Mouse (Mus musculus) hindbrain, embryonic 12.5 days (tissue): ENCODE measurements around the gene Rab8b. TPM values are rescaled to one million over a fixed set of nuclear protein-coding genes. Genes with fewer than 3 reads are reported as not detected.
"Not testable (repeated sequence)": the region's sequence is repeated elsewhere in the genome, so short reads cannot be mapped to it uniquely, and the experiment has no call there.

Source experiments
- ATAC-seq: fragments of 200-750 bp; cut with Nextera tagmentation; 2 replicates; pipeline ENCODE4 v1.8.0; 2017; ENCODE audit warnings: moderate TSS enrichment; ENCODE audit not compliant: low FRiP score
- H3K27ac ChIP-seq: fragments of 300-500 bp; sonication (generic); 2 replicates; pipeline ENCODE4 v1.5.1; 2016; ENCODE audit warnings: mild to moderate bottlenecking
- H3K27me3 ChIP-seq: fragments of 300-500 bp; sonication (generic); 2 replicates; pipeline ENCODE4 v1.6.1; 2016; ENCODE audit warnings: mild to moderate bottlenecking
- H3K36me3 ChIP-seq: fragments of 300-500 bp; sonication (generic); 2 replicates; pipeline ENCODE4 v1.6.1; 2016; ENCODE audit warnings: mild to moderate bottlenecking
- H3K4me1 ChIP-seq: fragments of 300-500 bp; sonication (generic); 2 replicates; pipeline ENCODE4 v1.6.1; 2016
- H3K4me2 ChIP-seq: fragments of 300-500 bp; sonication (generic); replicated peaks from 2 replicates; pipeline ENCODE4 v1.6.1; 2016; ENCODE audit warnings: mild to moderate bottlenecking
- H3K4me3 ChIP-seq: fragments of 300-500 bp; sonication (generic); 2 replicates; pipeline ENCODE4 v1.5.1; 2016; ENCODE audit warnings: mild to moderate bottlenecking
- H3K9ac ChIP-seq: fragments of 300-500 bp; sonication (generic); 2 replicates; pipeline ENCODE4 v1.6.1; 2016; ENCODE audit warnings: mild to moderate bottlenecking, moderate library complexity
- H3K9me3 ChIP-seq: fragments of 300-500 bp; sonication (generic); replicated peaks from 2 replicates; pipeline ENCODE4 v1.6.1; 2016; ENCODE audit warnings: mild to moderate bottlenecking
- WGBS: fragments of 180-500 bp; shearing (Covaris S2); methylation state at CpG from one replicate; pipeline ENCODE4 v1.1.7; 2016; 5-methylcytosine and 5-hydroxymethylcytosine counted together
- polyA plus RNA-seq: library from polyadenylated mRNA; unstranded; fragments of >200 nt; fragmentation: Nextera tagmentation; extraction: Ambion mirVana; gene quantifications from 2 replicates; pipeline ENCODE4 v1.2.1, GENCODE M21; 2016

Gene Rab8b
- polyA plus RNA-seq, 1 experiment from 2014 or later: 33.9 TPM

DNA sequence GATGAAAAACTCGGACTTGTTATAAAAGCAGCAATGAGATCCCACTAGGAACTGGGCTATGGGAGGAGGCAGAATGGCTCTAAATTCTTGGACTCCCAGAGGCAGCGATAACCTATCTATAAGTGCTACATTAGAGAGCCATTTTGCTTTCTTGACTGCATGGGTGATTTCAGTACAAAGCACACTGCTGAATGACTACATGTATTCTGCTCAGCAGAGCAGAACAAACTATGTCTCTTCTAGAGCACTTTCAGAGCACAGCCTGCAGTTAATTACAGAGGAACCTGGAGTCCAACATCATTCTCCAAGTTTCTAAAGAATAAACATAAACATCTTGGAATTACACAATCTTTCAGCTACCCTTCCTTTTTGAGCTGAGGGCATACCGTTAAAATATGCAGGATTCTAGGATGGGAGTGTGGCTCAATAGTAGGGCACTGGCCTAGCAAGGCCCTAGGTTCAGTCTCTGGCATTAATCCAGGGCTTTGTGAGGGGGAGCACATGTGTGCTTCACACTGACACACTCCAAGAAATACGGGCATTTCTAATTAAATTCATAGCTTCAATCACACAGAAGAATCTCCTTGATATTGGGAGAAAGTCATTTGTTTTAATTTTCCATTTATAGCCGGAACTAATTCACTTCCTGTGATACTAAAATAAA is 58.3 kb downstream of the Rab8b start:
- H3K27ac ChIP-seq: peak overlapping the region; percentile 45; the same call in 1 of the 2 replicates

DNA sequence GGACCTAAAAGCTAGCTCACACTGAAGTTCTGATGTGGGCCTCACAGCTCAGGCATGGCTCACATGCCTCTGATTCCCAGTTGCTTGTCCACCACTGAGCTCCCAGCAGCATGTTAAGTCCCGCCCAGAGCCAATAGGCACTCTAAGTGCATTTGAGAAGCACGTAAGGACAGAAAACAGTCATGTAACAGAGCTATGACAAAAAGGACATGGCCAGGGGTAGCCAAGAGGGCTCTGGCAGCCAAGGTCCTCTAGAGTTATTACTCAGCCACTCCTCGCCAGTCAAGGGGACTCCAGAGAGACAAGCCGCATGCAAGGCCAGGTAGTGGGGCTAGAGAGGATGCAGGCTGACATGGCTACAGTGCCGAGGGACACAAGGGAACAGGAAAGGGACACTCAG is 60.0 kb downstream of the Rab8b start:
- Histone ChIP-seq H3K4me2 (no peak overlapping the region), H3K27me3 (no peaks in the 10 kb centered on the region), H3K9ac (no peak overlapping the region), H3K4me3 (no peak overlapping the region), H3K9me3 (no peaks in the 10 kb centered on the region), H3K4me1 (peaks cover 18% of the 10 kb centered on the region), H3K36me3 (peaks cover 14% of the 10 kb centered on the region; the same call in 1 of the 2 replicates), H3K27ac (no peak overlapping the region)
- no peak for ATAC-seq
- WGBS: 94% methylated on average over 5 of the region's 5 CpGs

More for the DNA sequence above, 58.3 kb downstream of the Rab8b start:
- no peak overlapping the region for H3K4me2 ChIP-seq
- 65% methylated on average over 5 of the region's 5 CpGs for WGBS
- H3K4me3 ChIP-seq: no peak overlapping the region
- no peaks in the 10 kb centered on the region for H3K27me3 ChIP-seq
- no peaks in the 10 kb centered on the region for H3K9me3 ChIP-seq
- peaks cover 18% of the 10 kb centered on the region for H3K4me1 ChIP-seq
- ATAC-seq: no peak
- no peak overlapping the region for H3K9ac ChIP-seq
- peaks cover 14% of the 10 kb centered on the region; the same call in 1 of the 2 replicates for H3K36me3 ChIP-seq

DNA sequence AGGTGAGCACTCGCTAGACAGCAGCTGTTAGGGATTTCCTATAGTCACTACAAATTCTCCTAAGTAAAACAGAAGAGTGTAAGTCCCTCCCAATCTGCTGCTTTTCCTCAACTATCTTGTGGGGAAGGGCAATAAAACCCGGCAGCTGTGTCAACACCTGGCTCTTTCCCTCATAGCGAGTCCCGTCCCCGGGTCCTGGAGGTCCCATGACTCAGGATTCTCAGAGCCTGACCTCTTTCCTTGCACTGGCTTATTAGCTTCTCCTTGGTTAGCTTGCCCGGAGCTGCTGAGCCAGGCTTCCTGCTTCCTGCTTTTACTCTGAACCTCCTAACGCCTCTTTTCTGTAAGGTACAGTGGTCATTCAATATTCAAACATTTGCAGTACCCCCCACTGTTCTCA is 63.6 kb downstream of the Rab8b start:
- WGBS: 67% methylated on average over 7 of the region's 7 CpGs
- Histone ChIP-seq H3K4me1 (peaks cover 4% of the 10 kb centered on the region), H3K4me3 (no peak overlapping the region), H3K27ac (no peak overlapping the region), H3K4me2 (no peak overlapping the region), H3K9ac (no peak overlapping the region), H3K9me3 (no peaks in the 10 kb centered on the region), H3K27me3 (no peaks in the 10 kb centered on the region), H3K36me3 (peaks cover 14% of the 10 kb centered on the region; the same call in 1 of the 2 replicates)
- no peak for ATAC-seq

- H3K27ac ChIP-seq: no peak overlapping the region
- H3K4me2 ChIP-seq: no peak overlapping the region
- H3K9me3 ChIP-seq: no peaks in the 10 kb centered on the region
- WGBS: 36% methylated on average over 6 of the region's 6 CpGs
- no peak overlapping the region for H3K9ac ChIP-seq
- H3K27me3 ChIP-seq: no peaks in the 10 kb centered on the region
- no peak for ATAC-seq
- H3K4me3 ChIP-seq: no peak overlapping the region
- no peaks in the 10 kb centered on the region for H3K4me1 ChIP-seq
- peaks cover 6% of the 10 kb centered on the region for H3K36me3 ChIP-seq
These were observed 66.9 kb downstream of the Rab8b start for GRCm38 (mm10) chr9:66852592-66852991.

DNA sequence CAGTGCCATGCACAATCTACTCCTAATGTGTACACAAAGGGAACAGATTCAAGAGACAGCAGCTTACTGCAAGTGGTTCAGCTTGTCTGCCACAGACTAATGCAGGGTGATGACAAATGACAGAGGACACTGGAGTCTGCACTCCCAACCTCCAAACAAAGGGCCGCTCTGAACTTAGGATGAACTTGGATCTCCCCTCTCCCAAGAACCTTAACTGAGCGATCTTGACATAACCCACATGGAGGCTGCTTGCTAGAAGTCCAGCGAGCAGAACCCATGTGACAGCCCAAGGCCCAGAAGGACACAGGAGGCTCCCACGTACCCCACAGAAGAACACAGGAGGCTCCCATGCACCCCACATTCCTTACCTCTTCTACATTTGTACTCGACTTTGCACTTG is 68.5 kb downstream of the Rab8b start:
- Histone ChIP-seq H3K4me1 (no peaks in the 10 kb centered on the region), H3K27me3 (no peaks in the 10 kb centered on the region), H3K4me2 (no peak overlapping the region), H3K4me3 (no peak overlapping the region), H3K36me3 (peaks cover 15% of the 10 kb centered on the region), H3K27ac (no peak overlapping the region), H3K9me3 (no peaks in the 10 kb centered on the region), H3K9ac (no peak overlapping the region)
- 58% methylated on average over 5 of the region's 5 CpGs for WGBS
- ATAC-seq: no peak

DNA sequence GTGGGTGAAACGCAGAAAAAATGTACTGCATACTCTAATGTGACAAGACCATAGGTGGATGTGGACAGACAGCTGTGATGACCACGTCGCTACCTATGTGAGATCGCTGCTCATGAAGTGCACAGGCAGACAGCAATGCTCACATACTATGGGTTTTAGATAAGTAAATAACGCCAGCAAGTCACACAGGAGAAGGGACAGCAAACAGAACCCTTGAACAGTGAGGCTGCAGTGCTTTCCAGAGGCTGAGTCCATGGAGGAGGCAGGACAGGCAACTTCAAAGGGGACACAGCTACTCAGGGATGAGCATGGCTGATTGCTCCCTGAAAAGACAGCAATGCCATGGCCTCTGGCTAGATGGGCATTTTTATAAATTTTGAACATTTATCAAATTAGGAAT is 72.7 kb downstream of the Rab8b start:
- Histone ChIP-seq H3K4me1 (no peaks in the 10 kb centered on the region), H3K27ac (no peak overlapping the region), H3K9ac (no peak overlapping the region), H3K27me3 (no peaks in the 10 kb centered on the region), H3K9me3 (no peaks in the 10 kb centered on the region), H3K36me3 (peaks cover 15% of the 10 kb centered on the region), H3K4me3 (no peak overlapping the region), H3K4me2 (no peak overlapping the region)
- 94% methylated on average over 5 of the region's 5 CpGs for WGBS
- ATAC-seq: no peak

GRCm38 (mm10) chr9:66835097-66835480 is 84.4 kb downstream of the Rab8b start:
- no peaks in the 10 kb centered on the region for H3K9me3 ChIP-seq
- peak; percentile 80 for ATAC-seq

GRCm38 (mm10) chr9:66834318-66835096 is 85.0 kb downstream of the Rab8b start, which contains the start of gene Aph1c:
Gene Aph1c (minus strand): TSS chr9:66834726.
- ATAC-seq: peak; percentile 99
- Histone ChIP-seq H3K4me3 (peak within 1 kb of the TSS; percentile 54), H3K4me2 (peak within 1 kb of the TSS; percentile 89), H3K27me3 (peaks cover 11% of the 10 kb centered on the region; the same call in 1 of the 2 replicates), H3K9me3 (no peaks in the 10 kb centered on the region), H3K9ac (peak within 1 kb of the TSS; percentile 53), H3K36me3 (no peaks in the 10 kb centered on the region), H3K4me1 (peaks cover 13% of the 10 kb centered on the region), H3K27ac (0 out of 2 replicates have a peak within 1 kb of the TSS, but pooled peaks have one; percentile 30)
- under 1% methylated on average over 58 of the region's 58 CpGs for WGBS

More at GRCm38 (mm10) chr9:66835097-66835480, 84.4 kb downstream of the Rab8b start:
- Histone ChIP-seq H3K27me3 (peaks cover 11% of the 10 kb centered on the region; the same call in 1 of the 2 replicates), H3K4me2 (peak overlapping the region; percentile 89), H3K4me1 (peaks cover 13% of the 10 kb centered on the region), H3K4me3 (peak overlapping the region; percentile 54), H3K36me3 (no peaks in the 10 kb centered on the region), H3K9ac (peak overlapping the region; percentile 51), H3K27ac (0 out of 2 replicates have a peak overlapping the region, but pooled peaks have one; percentile 30)
- WGBS: 1% methylated on average over 24 of the region's 24 CpGs

DNA sequence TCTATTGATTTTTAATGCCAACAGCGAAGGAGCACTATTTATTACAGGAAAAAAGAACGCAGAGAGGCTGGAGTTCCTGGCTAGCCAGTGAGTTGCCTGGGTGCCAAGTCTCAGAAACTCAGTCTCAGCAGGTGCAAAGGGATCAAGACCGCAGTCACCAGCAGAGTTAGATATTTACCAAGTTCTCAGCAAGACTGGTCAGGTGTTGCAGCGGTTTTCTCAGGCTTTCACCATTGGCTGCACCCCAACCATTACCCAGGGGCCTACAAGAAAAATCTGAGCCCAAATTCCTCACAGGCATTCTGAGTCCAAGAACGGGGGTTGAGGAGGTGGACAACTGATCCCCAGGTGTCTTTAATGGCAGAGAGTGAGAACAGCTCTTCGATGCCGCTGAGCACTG is 85.6 kb downstream of the Rab8b start:
- H3K4me2 ChIP-seq: peak overlapping the region; percentile 89
- peaks cover 13% of the 10 kb centered on the region for H3K4me1 ChIP-seq
- H3K9ac ChIP-seq: peak overlapping the region; percentile 53; the same call in 1 of the 2 replicates
- H3K36me3 ChIP-seq: no peaks in the 10 kb centered on the region
- no peak for ATAC-seq
- H3K27ac ChIP-seq: no peak overlapping the region
- H3K9me3 ChIP-seq: no peaks in the 10 kb centered on the region
- peaks cover 11% of the 10 kb centered on the region; the same call in 1 of the 2 replicates for H3K27me3 ChIP-seq
- WGBS: 20% methylated on average over 7 of the region's 7 CpGs
- H3K4me3 ChIP-seq: peak overlapping the region; percentile 54

- Histone ChIP-seq H3K27ac (no peak overlapping the region), H3K36me3 (no peaks in the 10 kb centered on the region), H3K4me1 (peaks cover 13% of the 10 kb centered on the region), H3K9ac (no peak overlapping the region), H3K9me3 (no peaks in the 10 kb centered on the region), H3K4me3 (no peak overlapping the region), H3K27me3 (peaks cover 11% of the 10 kb centered on the region; the same call in 1 of the 2 replicates), H3K4me2 (no peak overlapping the region)
- ATAC-seq: no peak
- WGBS: 62% methylated on average over 4 of the region's 4 CpGs
These were observed 87.0 kb downstream of the Rab8b start for GRCm38 (mm10) chr9:66832366-66832908.

- Histone ChIP-seq H3K27ac (no peak overlapping the region), H3K4me2 (no peak overlapping the region), H3K9me3 (no peaks in the 10 kb centered on the region), H3K27me3 (no peaks in the 10 kb centered on the region), H3K36me3 (no peaks in the 10 kb centered on the region), H3K9ac (no peak overlapping the region), H3K4me1 (no peaks in the 10 kb centered on the region), H3K4me3 (no peak overlapping the region)
- ATAC-seq: no peak
- WGBS: 52% methylated on average over 1 of the region's 1 CpGs
These were observed 93.5 kb downstream of the Rab8b start for GRCm38 (mm10) chr9:66825990-66826389.

DNA sequence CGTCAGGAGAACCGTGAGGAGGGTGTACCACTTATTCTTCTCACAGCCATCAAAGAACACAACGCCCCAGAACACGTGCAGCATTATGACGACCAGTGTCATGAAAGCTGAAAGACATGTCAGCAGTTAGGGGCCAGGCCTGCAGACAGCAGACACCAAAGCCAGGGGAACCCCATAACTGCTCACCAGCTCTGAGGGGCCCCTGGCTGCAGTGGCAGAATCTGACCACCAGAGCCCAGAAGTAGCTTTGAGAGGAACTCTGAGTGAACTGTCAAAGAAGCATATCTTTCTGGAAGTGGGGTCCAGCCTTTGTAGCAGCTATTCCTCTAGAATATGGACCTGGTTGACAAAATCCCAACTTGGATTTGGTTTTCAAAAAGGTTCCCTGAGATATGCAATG is 97.2 kb downstream of the Rab8b start:
- H3K27ac ChIP-seq, H3K4me3 ChIP-seq, H3K36me3 ChIP-seq, H3K27me3 ChIP-seq, ATAC-seq, H3K4me2 ChIP-seq, H3K4me1 ChIP-seq, H3K9me3 ChIP-seq, H3K9ac ChIP-seq: not testable (repeated sequence)
- WGBS: 100% methylated on average over 2 of the region's 5 CpGs
